Mouse (Mus musculus) midbrain, embryonic 10.5 days (tissue): Measurements from ENCODE around the gene Ttc9. TPM values are rescaled to one million over a fixed set of nuclear protein-coding genes. Genes with fewer than 3 reads are reported as not detected.

Source experiments
- DNase-seq: peaks from one replicate; pipeline ENCODE4 v3.0.0-alpha.2; 2017; ENCODE audit warnings: low spot score
- H3K27ac ChIP-seq: fragments of 300-500 bp; sonication (generic); replicated peaks from 2 replicates; pipeline ENCODE4 v1.5.1; 2016; ENCODE audit warnings: mild to moderate bottlenecking
- H3K27me3 ChIP-seq: fragments of 300-500 bp; sonication (generic); 2 replicates; pipeline ENCODE4 v1.6.1; 2016; ENCODE audit warnings: low read depth, mild to moderate bottlenecking; ENCODE audit not compliant: poor library complexity, severe bottlenecking
- H3K36me3 ChIP-seq: fragments of 300-500 bp; sonication (generic); 2 replicates; pipeline ENCODE4 v1.6.1; 2016; ENCODE audit warnings: mild to moderate bottlenecking, moderate library complexity
- H3K4me1 ChIP-seq: fragments of 300-500 bp; sonication (generic); 2 replicates; pipeline ENCODE4 v1.6.1; 2016
- H3K4me3 ChIP-seq: fragments of 300-500 bp; sonication (generic); 2 replicates; pipeline ENCODE4 v1.5.1; 2016; ENCODE audit warnings: mild to moderate bottlenecking, moderate library complexity
- H3K9me3 ChIP-seq: fragments of 300-500 bp; sonication (generic); replicated peaks from 2 replicates; pipeline ENCODE4 v1.6.1; 2016; ENCODE audit warnings: mild to moderate bottlenecking
- WGBS: fragments of 180-500 bp; shearing (Covaris S2); methylation state at CpG from one replicate; pipeline ENCODE4 v1.1.7; 2016; 5-methylcytosine and 5-hydroxymethylcytosine counted together
- polyA plus RNA-seq: library from polyadenylated mRNA; unstranded; fragments of >200 nt; fragmentation: Nextera tagmentation; extraction: Ambion mirVana; gene quantifications from 2 replicates; pipeline ENCODE4 v1.2.1, GENCODE M21; 2016

The Ttc9 gene
- polyA plus RNA-seq, 1 experiment from 2014 or later = 2.0 TPM

DNA sequence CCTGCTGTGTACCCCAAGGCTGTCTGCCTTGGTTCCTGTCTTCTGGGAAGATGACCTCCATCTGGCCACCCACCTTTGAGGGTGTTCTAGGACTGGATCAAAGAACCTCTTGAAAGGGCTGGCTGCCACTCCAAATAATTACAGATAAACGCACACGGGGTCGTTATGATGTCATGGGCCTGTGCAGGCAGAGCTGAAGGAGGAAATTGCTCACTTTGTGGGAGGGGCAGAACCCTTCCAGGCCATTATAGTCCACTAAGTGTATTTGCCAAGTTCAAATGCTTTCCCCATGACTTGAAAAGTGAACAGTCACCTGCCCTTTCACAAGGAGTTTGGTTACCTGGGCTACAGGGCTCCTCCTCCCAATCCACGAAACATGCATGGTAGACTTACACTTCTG, 67.0 kb downstream of the Ttc9 start:
- H3K27me3 ChIP-seq = 0 out of 2 replicates have a peak, but pooled peaks cover 8% of the 10 kb centered on the region
- DNase-seq = no peak
- no peak overlapping the region for H3K27ac ChIP-seq
- H3K9me3 ChIP-seq = no peaks in the 10 kb centered on the region
- H3K4me3 ChIP-seq = no peak overlapping the region
- H3K36me3 ChIP-seq = no peaks in the 10 kb centered on the region
- WGBS = 84% methylated on average over 4 of the region's 4 CpGs
- peaks cover 10% of the 10 kb centered on the region for H3K4me1 ChIP-seq

DNA sequence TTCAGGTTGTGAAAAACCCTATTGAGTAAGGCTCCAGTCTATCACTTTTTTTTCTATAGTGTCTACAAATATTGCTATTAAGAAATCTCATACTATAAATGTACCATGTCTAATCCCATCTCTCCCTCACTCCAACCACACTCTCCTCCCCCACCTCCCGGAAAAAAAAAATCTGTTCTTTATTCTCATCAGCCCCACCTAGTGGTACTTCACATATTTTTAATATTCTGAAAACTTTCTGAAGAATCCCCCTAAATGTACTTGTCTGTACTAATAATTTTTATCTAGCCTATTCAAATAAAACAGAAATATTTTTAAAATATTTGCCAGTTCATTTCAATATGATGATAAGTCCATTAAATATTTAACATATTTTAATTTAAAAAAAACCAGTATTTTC, 71.9 kb downstream of the Ttc9 start:
- H3K4me1 ChIP-seq = peaks cover 10% of the 10 kb centered on the region
- no peaks in the 10 kb centered on the region for H3K36me3 ChIP-seq
- WGBS = 13% methylated on average over 1 of the region's 1 CpGs
- no peak for DNase-seq
- H3K9me3 ChIP-seq = 0 out of 2 replicates have a peak, but pooled peaks cover 2% of the 10 kb centered on the region
- H3K27ac ChIP-seq = no peak overlapping the region
- 0 out of 2 replicates have a peak, but pooled peaks cover 8% of the 10 kb centered on the region for H3K27me3 ChIP-seq
- H3K4me3 ChIP-seq = no peak overlapping the region

DNA sequence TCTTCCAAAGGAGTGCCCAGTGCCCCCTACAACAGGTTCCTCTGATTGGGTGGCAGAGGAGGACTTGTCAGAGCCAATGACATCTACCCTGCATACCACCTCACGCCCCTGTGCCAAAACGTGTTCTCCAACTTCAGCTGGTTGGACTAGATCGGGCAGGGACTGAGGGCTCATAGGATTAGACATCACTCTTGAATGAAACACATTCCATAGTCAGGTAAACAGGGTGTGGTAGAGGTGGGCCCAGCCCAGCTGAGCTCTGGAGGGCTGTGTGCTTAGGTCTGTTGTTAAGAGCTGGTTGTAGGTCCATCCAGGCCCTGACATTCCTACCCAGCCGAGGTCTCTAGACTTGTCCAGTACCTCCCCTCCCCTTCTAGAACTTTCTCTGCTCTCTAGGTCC, 81.6 kb downstream of the Ttc9 start:
- H3K4me1 ChIP-seq = peaks cover 19% of the 10 kb centered on the region
- no peaks in the 10 kb centered on the region for H3K36me3 ChIP-seq
- H3K27ac ChIP-seq = no peak overlapping the region
- no peak for DNase-seq
- no peaks in the 10 kb centered on the region for H3K27me3 ChIP-seq
- no peak overlapping the region for H3K4me3 ChIP-seq
- WGBS = 88% methylated on average over 4 of the region's 4 CpGs
- peaks cover 6% of the 10 kb centered on the region; the same call in 1 of the 2 replicates for H3K9me3 ChIP-seq

Other genes starting within 250 kb of the Ttc9 start
- 0.47 and 0.49 TPM in 2 replicates for gene Adam4, start 209.3 kb upstream of the Ttc9 start, polyA plus RNA-seq
- 125 and 129 TPM in 2 replicates for gene Cox16, start 146.1 kb upstream of the Ttc9 start, polyA plus RNA-seq
- gene Gm20498, start 98.3 kb upstream of the Ttc9 start, polyA plus RNA-seq = 29.4 and 30.6 TPM in 2 replicates
- 34.2 and 38.6 TPM in 2 replicates for gene Synj2bp, start 98.3 kb upstream of the Ttc9 start, polyA plus RNA-seq
- gene Adam21, start 62.8 kb upstream of the Ttc9 start, polyA plus RNA-seq = 0.27 and 0.38 TPM in 2 replicates
- 85.2 and 86.1 TPM in 2 replicates for gene Med6, start 36.2 kb upstream of the Ttc9 start, polyA plus RNA-seq
- 0.72 and 1.2 TPM in 2 replicates for gene Map3k9, start 149.9 kb downstream of the Ttc9 start, polyA plus RNA-seq
- gene Pcnx, start 228.8 kb downstream of the Ttc9 start, polyA plus RNA-seq = 7.9 and 9.5 TPM in 2 replicates